Mouse (Mus musculus) bone marrow macrophage, adult 2 months (primary cell): Measurements from ENCODE around the gene B4galt3. TPM values are rescaled to one million over a fixed set of nuclear protein-coding genes. Genes with fewer than 3 reads are reported as not detected.
"Not testable (repeated sequence)": the region's sequence is repeated elsewhere in the genome, so short reads cannot be mapped to it uniquely, and the experiment has no call there.

ENCODE experiments used
- H3K27ac ChIP-seq: 2 replicates; pipeline ENCODE4 v1.5.1; 2012; ENCODE audit warnings: low read depth, low read length; ENCODE audit not compliant: insufficient read depth
- H3K4me1 ChIP-seq: 2 replicates; pipeline ENCODE4 v1.6.1; 2012; ENCODE audit warnings: low read length; ENCODE audit not compliant: control insufficient read depth, insufficient read depth
- H3K4me3 ChIP-seq: 2 replicates; pipeline ENCODE4 v1.5.1; 2012; ENCODE audit warnings: mild to moderate bottlenecking, low read length, moderate library complexity; ENCODE audit not compliant: insufficient read depth
- CTCF ChIP-seq: IDR thresholded peaks from 2 replicates; pipeline ENCODE4 v1.5.1; 2012; ENCODE audit warnings: low read depth, mild to moderate bottlenecking, low read length, moderate library complexity
- POLR2A ChIP-seq: IDR thresholded peaks from 2 replicates; pipeline ENCODE4 v1.6.1; 2012; ENCODE audit warnings: mild to moderate bottlenecking, low read depth, low read length, borderline replicate concordance
- polyA plus RNA-seq: library from polyadenylated mRNA; stranded (reverse); fragments of >200 nt; gene quantifications from 2 replicates; pipeline ENCODE4 v1.2.4, GENCODE M21; 2012; ENCODE audit not compliant: missing spikeins, insufficient read depth, insufficient read length

Gene B4galt3
- polyA plus RNA-seq, 1 experiment = 40.4 TPM

GRCm38 (mm10) chr1:171238463-171238862 lies 31.7 kb upstream of the B4galt3 start:
- Histone ChIP-seq H3K4me3 (no peak overlapping the region), H3K27ac (no peak overlapping the region), H3K4me1 (peaks cover 17% of the 10 kb centered on the region)
- TF ChIP-seq POLR2A (no peak), CTCF (peak; percentile 76)

- Histone ChIP-seq H3K4me1 (peaks cover 13% of the 10 kb centered on the region), H3K4me3 (no peak overlapping the region), H3K27ac (no peak overlapping the region)
- TF ChIP-seq POLR2A = no peak
- TF ChIP-seq CTCF = no peak
Observed at GRCm38 (mm10) chr1:171239992-171240744, 30.0 kb upstream of the B4galt3 start.

GRCm38 (mm10) chr1:171240911-171241310 lies 29.2 kb upstream of the B4galt3 start:
- no peak overlapping the region for H3K27ac ChIP-seq
- TF ChIP-seq POLR2A (no peak), CTCF (no peak)

GRCm38 (mm10) chr1:171241952-171242351 lies 28.2 kb upstream of the B4galt3 start:
- not testable (repeated sequence) for H3K27ac ChIP-seq, H3K4me1 ChIP-seq, H3K4me3 ChIP-seq

More at GRCm38 (mm10) chr1:171240911-171241310, 29.2 kb upstream of the B4galt3 start:
- H3K4me1 ChIP-seq = peaks cover 6% of the 10 kb centered on the region
- H3K4me3 ChIP-seq = no peak overlapping the region

- Histone ChIP-seq H3K27ac (no peak overlapping the region), H3K4me1 (peaks cover 31% of the 10 kb centered on the region), H3K4me3 (no peak overlapping the region)
- TF ChIP-seq CTCF (no peak), POLR2A (no peak)
Observed at GRCm38 (mm10) chr1:171245353-171245752, 24.8 kb upstream of the B4galt3 start.

- TF ChIP-seq CTCF (peak; percentile 38; the same call in 1 of the 2 replicates), POLR2A (peak; percentile 91; the same call in 1 of the 2 replicates)
- H3K27ac ChIP-seq = peak overlapping the region; percentile 84
- H3K4me3 ChIP-seq = peak overlapping the region; percentile 75
- H3K4me1 ChIP-seq = peaks cover 34% of the 10 kb centered on the region
Observed at GRCm38 (mm10) chr1:171246709-171247452, 23.2 kb upstream of the B4galt3 start.

- peak overlapping the region; percentile 84 for H3K27ac ChIP-seq
- H3K4me1 ChIP-seq = peaks cover 34% of the 10 kb centered on the region
- peak overlapping the region; percentile 57 for H3K4me3 ChIP-seq
- TF ChIP-seq CTCF (no peak), POLR2A (0 out of 2 replicates have a peak, but pooled peaks have one; percentile 8)
Observed at GRCm38 (mm10) chr1:171247453-171247841, 22.7 kb upstream of the B4galt3 start.

GRCm38 (mm10) chr1:171247916-171248315 lies 22.2 kb upstream of the B4galt3 start:
- Histone ChIP-seq H3K27ac (peak overlapping the region; percentile 84), H3K4me1 (peaks cover 34% of the 10 kb centered on the region), H3K4me3 (peak overlapping the region; percentile 57)
- TF ChIP-seq CTCF (no peak), POLR2A (no peak)

GRCm38 (mm10) chr1:171248386-171249226 lies 21.5 kb upstream of the B4galt3 start:
- Histone ChIP-seq H3K4me1 (peaks cover 34% of the 10 kb centered on the region), H3K4me3 (no peak overlapping the region), H3K27ac (no peak overlapping the region)
- TF ChIP-seq CTCF (no peak), POLR2A (no peak)
